Mouse (Mus musculus): ENCODE results near the gene Rbms1. TPM values are rescaled to one million over a fixed set of nuclear protein-coding genes. Genes with fewer than 3 reads are reported as not detected.

Gene Rbms1
- polyA plus RNA-seq, 1 experiment: 24.4 TPM

DNA sequence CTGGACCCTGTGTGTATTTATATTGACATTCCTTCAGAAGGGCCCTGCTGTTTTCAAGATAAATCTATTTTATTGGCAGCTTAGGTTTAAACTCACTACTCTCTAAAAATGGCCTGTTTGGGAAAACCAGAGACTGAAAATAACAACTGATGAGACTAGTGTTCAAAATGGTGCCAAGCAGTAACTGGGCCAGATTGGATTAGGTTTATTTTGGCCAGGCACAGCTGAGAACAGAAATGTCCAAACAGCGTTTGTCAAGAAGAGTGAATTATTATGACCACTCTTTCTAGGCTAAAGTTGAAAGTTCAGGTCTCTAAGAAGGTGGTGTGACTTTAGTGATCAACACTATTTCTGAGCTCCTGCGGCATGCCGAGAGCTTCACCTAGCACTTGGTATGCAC is 240.0 kb downstream of the Rbms1 start:
- DNase-seq (ENCODE audit: low read depth, low spot score): no peak
- WGBS: 85% methylated on average over 3 of the region's 3 CpGs

DNA sequence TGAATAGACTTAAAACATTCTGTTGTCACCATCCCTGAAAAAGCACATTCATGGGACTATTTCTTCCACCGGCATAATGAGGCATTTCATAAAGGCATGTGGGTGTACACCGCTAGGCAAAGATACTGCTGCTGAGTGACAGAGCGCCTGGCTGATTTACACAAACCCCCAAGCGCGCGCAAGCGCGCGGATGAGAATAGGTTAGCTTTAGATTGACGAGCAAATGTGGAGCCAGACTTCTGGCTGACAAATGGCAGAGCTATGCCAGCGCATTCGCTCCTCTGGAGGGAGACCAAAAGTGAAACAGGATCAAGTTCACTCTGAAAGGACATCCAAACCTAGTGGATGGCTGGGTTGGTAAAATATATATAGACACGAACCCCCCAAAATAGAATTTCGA is 240.5 kb downstream of the Rbms1 start, which contains the start of gene Itgb6:
TSS of gene Itgb6 (minus strand) at position 130 of the 400 bp plus-strand sequence.
- no peak for DNase-seq (ENCODE audit: low read depth, low spot score)

DNA sequence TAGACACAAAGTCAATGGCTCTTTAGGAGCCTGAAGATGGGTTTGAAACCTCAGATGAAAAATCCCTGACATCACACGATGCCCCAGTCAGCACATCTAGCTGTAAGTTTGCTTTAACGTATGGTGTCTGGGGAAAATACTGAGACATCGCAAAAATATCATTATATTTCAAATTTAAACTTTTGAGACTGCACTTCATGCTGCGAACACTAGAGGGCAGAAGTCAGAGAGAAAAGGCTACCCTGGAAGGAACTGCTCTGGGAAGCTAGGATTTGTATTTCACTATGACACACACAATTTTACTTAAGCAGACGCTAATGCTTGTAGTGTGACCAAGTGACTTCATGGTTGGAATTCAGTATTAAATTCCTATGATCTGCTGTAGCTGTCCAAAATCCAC is 242.1 kb downstream of the Rbms1 start:
- no peak for DNase-seq (ENCODE audit: low read depth, low spot score)
- 19% methylated on average over 5 of the region's 5 CpGs for WGBS

More for the DNA sequence above, 240.5 kb downstream of the Rbms1 start, which contains the start of gene Itgb6:
- 81% methylated on average over 14 of the region's 14 CpGs for WGBS

DNA sequence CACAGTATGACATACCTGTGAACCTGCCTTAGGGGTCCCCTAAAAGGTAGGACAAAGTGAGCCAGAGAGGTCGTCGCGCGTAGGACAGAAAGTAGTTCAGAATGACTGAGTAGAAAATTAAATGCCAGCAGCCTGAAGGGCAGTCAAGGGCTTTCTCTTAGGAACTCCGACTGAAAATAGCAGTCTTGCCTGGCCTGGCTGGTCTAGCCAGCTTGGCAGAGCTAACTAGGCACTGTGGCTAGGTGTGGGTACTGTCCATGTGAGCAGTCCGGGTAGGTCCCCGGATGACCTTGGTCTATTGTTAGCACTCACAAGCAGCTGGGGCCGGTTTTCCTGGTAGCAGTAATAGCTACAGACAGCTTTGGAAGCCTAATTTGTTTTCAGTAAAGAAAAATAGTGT is 242.8 kb downstream of the Rbms1 start:
- DNase-seq (ENCODE audit: low read depth, low spot score): no peak
- WGBS: 58% methylated on average over 8 of the region's 8 CpGs

DNA sequence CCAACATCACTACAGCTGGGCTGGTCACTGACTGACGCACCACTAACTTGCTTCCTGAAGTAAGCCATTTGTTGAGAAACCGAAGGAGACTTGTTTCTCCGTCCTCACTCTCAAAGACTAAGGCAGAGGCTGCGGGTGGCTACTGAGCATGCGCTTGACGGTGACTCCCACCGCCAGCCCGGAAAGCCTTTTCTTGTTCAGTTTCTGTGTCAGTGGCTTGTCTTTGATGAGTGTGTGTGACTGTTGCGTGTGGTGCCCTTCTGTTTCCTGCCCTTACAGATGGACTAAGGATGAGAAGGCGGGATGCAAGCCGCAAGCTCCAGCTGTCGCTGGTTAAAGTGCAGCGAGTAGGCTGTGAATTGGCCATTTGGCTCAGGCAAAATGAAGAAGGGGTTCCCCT is 245.6 kb downstream of the Rbms1 start:
- no peak for DNase-seq (ENCODE audit: low read depth, low spot score)
- 76% methylated on average over 13 of the region's 13 CpGs for WGBS

DNA sequence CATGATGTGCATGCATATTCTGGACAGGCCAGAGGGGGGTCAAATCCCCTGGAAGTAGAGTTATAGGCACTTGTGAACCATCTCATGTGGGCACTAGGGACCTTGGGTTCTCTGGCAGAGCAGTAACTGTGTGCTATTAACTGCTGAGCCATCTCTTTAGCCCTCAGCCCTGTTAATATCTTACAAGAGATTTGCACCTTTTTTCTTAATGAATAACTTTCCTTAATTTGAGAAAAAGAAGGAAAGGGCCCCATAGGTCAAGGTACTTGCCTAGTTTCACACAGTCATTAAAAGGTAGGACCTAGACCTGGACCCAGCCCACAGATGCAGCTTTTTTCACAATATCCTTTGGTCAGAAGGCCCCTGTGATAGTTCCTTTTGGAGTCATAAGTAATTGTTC is 246.4 kb downstream of the Rbms1 start:
- no peak for DNase-seq (ENCODE audit: low read depth, low spot score)

DNA sequence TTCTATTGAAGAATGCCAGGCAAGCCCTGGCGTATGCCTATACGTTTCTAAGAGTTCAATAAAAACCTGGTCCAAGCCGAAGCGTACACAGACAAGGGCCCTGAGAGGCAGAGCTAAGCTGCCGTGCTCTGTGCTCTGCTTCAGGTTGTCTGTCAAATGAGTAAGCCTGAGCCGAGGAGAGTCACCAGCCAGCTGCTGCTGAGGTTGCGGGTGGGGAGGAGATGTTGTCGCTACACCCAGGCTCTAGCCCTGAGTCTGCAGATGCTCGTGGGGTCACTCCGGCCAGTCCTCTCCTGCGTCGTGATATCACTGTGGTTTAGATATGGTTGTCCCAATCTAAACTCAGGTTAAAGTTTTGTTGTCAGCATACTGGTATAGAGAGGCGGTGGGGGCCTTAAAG is 247.2 kb downstream of the Rbms1 start:
- WGBS: 89% methylated on average over 13 of the region's 13 CpGs
- DNase-seq (ENCODE audit: low read depth, low spot score): no peak

DNA sequence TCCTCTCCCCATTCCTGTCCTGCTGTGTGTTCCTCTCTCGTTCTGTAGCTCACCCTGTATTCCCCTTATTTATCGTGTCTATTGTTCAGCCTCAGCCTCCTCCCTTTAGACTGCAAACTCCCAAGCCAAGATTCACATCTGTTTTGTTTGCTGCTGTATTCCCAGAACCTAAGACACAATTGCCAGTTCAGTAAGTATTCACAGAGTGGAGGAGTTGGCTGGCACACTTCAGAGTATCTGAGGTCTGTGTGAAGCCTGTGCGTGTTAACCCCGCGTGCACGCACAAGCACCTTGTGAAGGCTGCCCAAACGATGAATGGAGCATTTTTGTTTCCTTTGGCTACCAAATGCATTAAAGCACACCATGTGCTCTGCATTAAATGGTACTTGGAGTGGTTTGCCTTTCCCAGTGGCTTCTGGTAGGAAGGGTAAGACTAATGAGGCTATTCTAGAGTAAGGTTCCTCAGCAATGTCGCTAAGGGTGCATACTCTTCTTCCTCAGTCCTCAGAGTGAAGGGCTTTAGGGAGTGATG is 248.0 kb downstream of the Rbms1 start:
- no peak for DNase-seq (ENCODE audit: low read depth, low spot score)
- WGBS: 78% methylated on average over 8 of the region's 8 CpGs

DNA sequence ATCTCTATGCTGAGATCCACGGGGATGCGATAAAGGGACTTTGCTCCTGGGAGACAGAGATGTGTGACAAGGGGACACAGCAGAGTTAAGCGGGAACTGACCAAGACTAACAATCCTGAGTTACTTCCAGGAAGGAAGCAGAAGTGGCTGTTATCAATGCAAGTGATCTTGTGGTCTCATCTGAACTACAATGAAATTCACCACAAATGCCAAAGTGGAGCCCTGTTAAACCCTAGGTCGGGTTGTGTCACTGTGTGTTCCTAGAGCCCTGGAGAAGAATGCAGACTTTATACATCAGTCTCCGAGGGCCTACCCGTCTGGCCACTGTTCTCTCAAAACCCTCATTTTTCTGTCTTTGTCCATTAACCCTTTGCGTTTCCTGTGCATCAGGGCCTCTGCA is 248.5 kb downstream of the Rbms1 start:
- 69% methylated on average over 7 of the region's 7 CpGs for WGBS
- DNase-seq (ENCODE audit: low read depth, low spot score): no peak

DNA sequence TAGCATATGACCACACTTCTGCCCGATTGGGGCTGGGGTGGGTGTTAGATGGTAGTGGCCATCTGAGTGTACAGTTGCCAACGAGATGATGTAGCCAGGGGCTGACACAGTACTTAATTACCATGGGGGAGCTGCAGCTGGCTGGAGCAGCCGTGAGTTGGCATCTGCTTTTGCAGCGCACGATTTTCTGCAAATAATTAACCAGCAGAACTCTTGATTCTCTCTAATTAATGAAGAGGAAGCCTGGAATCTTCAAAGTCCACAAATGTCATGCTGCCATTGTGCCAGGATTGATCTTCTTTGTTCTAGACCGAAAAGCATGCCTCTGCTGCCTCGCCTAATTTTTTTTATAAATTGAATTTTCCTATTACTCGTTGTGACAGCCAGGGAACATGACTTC is 249.1 kb downstream of the Rbms1 start:
- no peak for DNase-seq (ENCODE audit: low read depth, low spot score)
- 40% methylated on average over 8 of the region's 8 CpGs for WGBS

DNA sequence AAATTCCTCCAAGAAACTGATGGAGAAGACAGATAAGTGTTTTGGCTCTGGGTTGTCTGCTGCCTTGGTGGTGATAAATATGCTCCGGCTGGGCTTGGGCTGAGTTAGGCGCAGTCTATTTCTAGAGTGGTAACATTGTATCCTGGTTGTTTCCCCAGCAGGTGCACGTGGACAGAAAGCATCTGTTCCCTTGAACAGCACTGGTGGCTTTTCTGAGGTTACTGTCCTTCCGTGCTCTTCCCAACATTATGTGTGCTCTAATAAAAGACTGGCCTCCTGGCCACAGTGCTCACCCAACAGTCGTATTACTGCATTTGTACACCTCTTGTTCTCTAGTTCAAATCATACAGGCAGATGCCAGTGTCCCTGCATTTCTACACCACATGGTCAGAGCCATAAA is 250.1 kb downstream of the Rbms1 start:
- no peak for DNase-seq (ENCODE audit: low read depth, low spot score)
- WGBS: 85% methylated on average over 5 of the region's 5 CpGs

DNA sequence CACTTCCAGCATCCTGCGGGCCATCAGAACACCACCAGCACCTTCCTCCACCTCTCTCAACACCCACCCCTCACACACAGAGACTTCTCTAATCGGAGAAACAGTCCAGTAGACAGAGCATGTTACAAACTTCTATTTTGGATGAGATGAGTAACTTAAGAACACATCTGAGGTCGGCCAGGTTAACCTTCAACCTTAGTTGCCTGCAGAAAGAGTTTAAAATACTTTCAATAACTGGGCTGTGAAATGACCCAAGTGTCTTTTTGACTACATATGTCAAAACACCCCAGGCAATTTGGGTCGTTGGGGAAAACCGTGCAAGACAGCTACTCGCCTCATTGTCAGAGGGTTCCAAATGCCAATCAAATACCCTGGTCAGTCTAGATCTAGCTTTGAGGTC is 250.5 kb downstream of the Rbms1 start:
- DNase-seq (ENCODE audit: low read depth, low spot score): no peak
- WGBS: 78% methylated on average over 6 of the region's 6 CpGs

DNA sequence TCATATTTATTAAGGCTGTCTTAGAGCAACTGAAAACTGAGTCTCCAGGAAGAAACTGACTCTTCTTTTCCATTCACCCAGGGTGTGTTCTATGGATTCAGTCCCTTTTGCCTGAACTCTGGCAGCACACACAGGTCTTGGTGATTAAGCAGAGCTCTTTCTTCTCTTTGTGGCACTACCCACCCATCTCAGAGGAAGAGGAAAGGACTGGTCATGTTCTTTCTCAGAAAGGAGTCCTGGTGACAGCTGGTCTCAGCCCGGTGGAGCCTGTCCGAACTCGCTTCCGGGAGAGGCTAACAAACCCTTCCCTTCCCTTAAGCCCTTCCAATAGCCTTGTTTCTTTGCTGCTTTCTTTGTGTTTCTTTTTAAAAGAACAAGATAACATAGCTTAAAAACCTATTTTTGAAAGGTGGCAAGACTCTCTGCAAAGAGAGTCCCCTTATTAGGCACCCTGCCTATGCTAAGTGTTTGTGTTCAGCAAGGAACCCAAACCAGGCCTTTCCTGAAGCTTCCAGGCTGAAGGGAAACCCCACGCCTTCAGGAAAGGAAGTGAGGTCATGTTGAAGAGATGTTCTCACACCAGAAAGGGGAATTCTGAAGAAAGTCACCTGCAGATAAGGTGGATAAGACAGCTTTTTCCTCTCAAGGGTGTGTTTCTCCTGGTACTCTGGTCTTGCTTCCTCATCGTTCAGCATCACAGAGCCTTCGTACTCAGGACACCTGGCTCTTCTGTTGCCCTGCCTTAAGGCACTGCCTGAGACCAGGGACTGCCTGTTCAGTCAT is 251.7 kb downstream of the Rbms1 start:
- WGBS: 81% methylated on average over 7 of the region's 7 CpGs

DNA sequence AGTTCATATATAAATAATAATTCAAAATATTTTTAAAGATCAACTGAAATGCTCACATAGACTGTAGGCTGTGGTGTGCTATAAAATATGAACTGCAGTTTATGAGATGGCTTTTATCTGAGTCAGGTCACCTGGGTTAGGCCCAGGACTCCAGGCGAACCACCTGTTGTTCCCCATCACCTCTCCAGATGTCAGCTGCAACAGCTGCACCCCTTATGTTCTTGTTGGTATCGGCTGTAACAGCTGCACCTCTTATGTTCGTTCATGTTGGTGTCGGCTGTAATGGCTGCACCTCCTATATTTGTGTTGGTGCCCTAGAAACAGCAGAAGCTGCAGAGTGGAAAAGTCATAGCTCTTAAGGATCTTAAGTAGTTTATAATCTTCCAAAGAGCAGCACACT is 252.7 kb downstream of the Rbms1 start:
- 68% methylated on average over 4 of the region's 4 CpGs for WGBS
- no peak for DNase-seq (ENCODE audit: low read depth, low spot score)

More for the DNA sequence above, 251.7 kb downstream of the Rbms1 start:
- DNase-seq (ENCODE audit: low read depth, low spot score): no peak

DNA sequence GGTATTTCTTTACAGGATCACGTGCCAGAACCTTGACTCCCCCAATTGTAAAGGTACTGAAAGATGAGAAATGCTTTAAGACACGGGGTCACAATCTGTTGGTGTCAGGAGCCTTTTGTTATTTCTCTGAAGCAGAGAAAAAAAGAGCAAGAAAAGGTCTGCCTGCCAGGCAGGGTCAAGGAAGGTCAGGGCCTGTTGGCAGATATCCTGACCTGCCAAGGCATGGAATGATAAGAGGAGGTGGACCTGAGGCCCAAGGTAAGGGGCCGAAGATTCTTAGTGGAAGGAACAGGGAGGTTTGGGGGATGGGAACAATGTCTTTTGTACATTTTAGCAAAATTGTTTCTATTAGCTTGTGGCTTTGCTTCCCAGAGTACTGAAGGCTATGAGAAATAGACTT is 254.3 kb downstream of the Rbms1 start:
- no peak for DNase-seq (ENCODE audit: low read depth, low spot score)
- 59% methylated on average over 3 of the region's 3 CpGs for WGBS

DNA sequence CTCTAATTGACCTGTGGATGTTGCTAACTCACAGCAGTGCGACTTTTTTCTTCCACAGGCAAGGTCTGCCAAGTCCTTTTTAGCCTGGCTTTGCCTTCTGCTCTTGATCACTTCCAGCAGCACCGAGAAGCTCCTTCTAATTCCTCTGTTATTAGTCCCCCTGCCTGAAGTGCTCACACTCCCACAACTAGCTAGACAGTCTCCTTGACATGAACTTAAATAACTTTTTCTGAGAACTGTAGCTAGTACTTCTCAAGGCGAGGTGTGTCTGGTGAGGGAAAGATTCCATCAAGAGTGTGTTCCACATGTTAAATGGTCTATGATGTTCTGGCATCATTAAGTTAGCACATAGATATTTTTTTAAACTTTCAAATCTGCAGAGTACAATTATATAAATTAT is 256.1 kb downstream of the Rbms1 start:
- 81% methylated on average over 3 of the region's 3 CpGs for WGBS
- no peak for DNase-seq (ENCODE audit: low read depth, low spot score)

DNA sequence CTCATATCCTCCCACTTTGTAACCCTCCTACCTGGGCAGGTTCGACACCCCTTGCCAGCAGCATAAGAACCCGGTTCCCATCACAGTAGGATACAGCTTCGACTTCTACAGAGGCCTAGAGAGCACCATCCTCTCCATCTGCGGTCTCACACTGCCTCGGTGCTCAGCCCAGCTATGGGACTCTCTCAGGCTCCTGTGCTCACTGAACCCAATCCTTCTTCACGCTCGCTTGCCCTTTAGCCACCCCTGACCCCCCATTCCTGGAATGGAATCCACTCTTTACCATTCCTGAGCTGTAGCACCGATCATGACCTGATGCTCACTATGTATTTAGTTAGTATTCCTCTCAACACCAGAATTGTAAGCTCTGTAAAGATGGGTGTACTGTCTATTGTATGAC is 257.6 kb downstream of the Rbms1 start:
- no peak for DNase-seq (ENCODE audit: low read depth, low spot score)
- WGBS: 96% methylated on average over 8 of the region's 8 CpGs

DNA sequence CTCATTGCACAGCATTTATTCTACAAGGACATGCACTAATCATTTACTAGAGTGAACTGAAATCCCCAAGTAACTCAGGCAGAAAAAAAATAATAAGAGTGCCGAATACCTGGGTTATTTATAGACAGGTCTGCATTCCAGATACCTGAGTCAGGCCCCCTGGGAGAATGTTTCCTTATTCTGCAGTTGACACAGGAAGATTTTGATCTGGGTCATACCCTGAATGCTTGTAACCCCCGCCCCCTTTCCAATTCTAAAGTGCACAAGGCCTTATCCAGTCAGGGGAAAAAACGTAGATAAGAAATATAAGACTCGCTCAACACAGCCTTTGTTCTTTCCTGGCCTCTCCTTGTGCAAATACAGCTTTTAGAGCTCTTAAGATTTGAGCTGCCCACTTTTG is 259.7 kb downstream of the Rbms1 start:
- no peak for DNase-seq (ENCODE audit: low read depth, low spot score)
- 22% methylated on average over 4 of the region's 4 CpGs for WGBS

DNA sequence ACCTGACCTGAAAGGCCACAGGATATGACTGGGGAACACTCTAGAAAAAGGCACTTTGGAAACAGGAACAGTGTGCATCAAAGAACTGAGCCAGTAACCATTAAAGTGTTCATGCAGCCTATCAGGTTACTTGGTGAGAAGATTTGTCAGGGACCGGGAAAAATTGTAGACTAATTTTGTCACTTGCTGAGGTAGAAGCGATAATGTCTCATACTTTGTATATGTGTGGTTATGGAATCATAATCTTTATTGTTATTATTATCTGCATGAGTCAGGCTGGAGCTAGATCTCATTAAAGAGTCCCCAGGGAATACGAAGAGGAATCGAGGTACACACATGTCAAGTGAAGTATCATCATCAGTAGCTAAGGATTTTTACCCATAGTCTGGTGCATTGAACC is 262.0 kb downstream of the Rbms1 start:
- 81% methylated on average over 4 of the region's 4 CpGs for WGBS
- no peak for DNase-seq (ENCODE audit: low read depth, low spot score)

Measured in large intestine, adult 2 months (tissue).